Mouse (Mus musculus) neural tube, embryonic 11.5 days (tissue): ENCODE results near the gene C1ql1. TPM values are rescaled to one million over a fixed set of nuclear protein-coding genes. Genes with fewer than 3 reads are reported as not detected.

Experiments
- ATAC-seq: fragments of 200-750 bp; cut with Nextera tagmentation; 2 replicates; pipeline ENCODE4 v1.8.0; 2017; ENCODE audit warnings: moderate number of reproducible peaks, mild to moderate bottlenecking, moderate TSS enrichment, moderate library complexity; ENCODE audit not compliant: insufficient read depth, low FRiP score, low TSS enrichment
- DNase-seq: peaks from one replicate; pipeline ENCODE4 v3.0.0-alpha.2; 2015; ENCODE audit warnings: low spot score
- H3K27ac ChIP-seq: fragments of 300-500 bp; sonication (generic); 2 replicates; pipeline ENCODE4 v1.5.1; 2014; ENCODE audit warnings: low read depth, mild to moderate bottlenecking, low read length
- H3K27me3 ChIP-seq: fragments of 300-500 bp; sonication (generic); 2 replicates; pipeline ENCODE4 v1.6.1; 2014; ENCODE audit warnings: mild to moderate bottlenecking, low read length, mixed read lengths; ENCODE audit not compliant: control insufficient read depth, insufficient read depth
- H3K36me3 ChIP-seq: fragments of 300-500 bp; sonication (generic); 2 replicates; pipeline ENCODE4 v1.6.1; 2014; ENCODE audit warnings: mild to moderate bottlenecking, low read length, moderate library complexity, mixed read lengths; ENCODE audit not compliant: control insufficient read depth, insufficient read depth
- H3K4me1 ChIP-seq: fragments of 300-500 bp; sonication (generic); 2 replicates; pipeline ENCODE4 v1.6.1; 2014; ENCODE audit warnings: low read length, mixed read lengths; ENCODE audit not compliant: control insufficient read depth, insufficient read depth
- H3K4me2 ChIP-seq: fragments of 300-500 bp; sonication (generic); 2 replicates; pipeline ENCODE4 v1.6.1; 2014; ENCODE audit warnings: low read depth, mild to moderate bottlenecking, moderate library complexity
- H3K4me3 ChIP-seq: fragments of 300-500 bp; sonication (generic); 2 replicates; pipeline ENCODE4 v1.5.1; 2014; ENCODE audit warnings: low read depth, low read length
- H3K9ac ChIP-seq: fragments of 300-500 bp; sonication (generic); 2 replicates; pipeline ENCODE4 v1.6.1; 2014; ENCODE audit warnings: mild to moderate bottlenecking, low read length
- H3K9me3 ChIP-seq: fragments of 300-500 bp; sonication (generic); 2 replicates; pipeline ENCODE4 v1.6.1; 2016; ENCODE audit warnings: low read length; ENCODE audit not compliant: control insufficient read depth
- WGBS: fragments of 180-500 bp; shearing (Covaris S2); extraction: QIAGEN DNeasy Blood & Tissue Kit; methylation state at CpG from one replicate; pipeline ENCODE4 v1.1.7; 2014; 5-methylcytosine and 5-hydroxymethylcytosine counted together
- polyA plus RNA-seq: library from polyadenylated mRNA; unstranded; fragments of >200 nt; fragmentation: Nextera tagmentation; extraction: Ambion mirVana; gene quantifications from 2 replicates; pipeline ENCODE4 v1.2.1, GENCODE M21; 2014

Gene C1ql1
- polyA plus RNA-seq, 1 experiment from 2014 or later, result 4.0 TPM

DNA sequence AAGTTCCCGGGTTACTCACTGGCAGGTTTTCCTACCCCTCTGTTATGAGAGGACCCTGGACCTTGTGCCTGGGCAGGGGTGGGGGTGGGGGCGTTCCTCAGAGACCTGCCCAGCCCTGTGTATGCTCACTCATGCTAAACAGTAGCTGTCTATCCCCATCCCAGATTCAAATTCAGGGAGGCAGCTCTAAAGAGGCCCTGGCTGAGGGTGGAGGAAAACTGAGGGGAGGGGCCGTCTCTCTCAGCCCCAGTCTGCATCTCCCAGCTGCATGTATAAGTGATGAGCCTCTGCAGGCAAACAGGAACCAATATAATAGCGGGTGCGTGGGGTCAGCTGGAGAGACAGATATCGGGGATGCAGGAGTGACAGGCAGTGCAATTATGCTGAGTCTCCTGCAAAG lies 6.4 kb upstream of the C1ql1 start:
- peak; percentile 57 for DNase-seq
- H3K27ac ChIP-seq, result no peak overlapping the region
- no peak overlapping the region for H3K9ac ChIP-seq
- peaks cover 11% of the 10 kb centered on the region; the same call in 1 of the 2 replicates for H3K4me1 ChIP-seq
- 28% methylated on average over 6 of the region's 6 CpGs for WGBS
- H3K27me3 ChIP-seq, result peaks cover 30% of the 10 kb centered on the region
- H3K4me2 ChIP-seq, result no peak overlapping the region
- no peak overlapping the region for H3K4me3 ChIP-seq
- ATAC-seq, result no peak
- H3K9me3 ChIP-seq, result no peaks in the 10 kb centered on the region
- H3K36me3 ChIP-seq, result no peaks in the 10 kb centered on the region

DNA sequence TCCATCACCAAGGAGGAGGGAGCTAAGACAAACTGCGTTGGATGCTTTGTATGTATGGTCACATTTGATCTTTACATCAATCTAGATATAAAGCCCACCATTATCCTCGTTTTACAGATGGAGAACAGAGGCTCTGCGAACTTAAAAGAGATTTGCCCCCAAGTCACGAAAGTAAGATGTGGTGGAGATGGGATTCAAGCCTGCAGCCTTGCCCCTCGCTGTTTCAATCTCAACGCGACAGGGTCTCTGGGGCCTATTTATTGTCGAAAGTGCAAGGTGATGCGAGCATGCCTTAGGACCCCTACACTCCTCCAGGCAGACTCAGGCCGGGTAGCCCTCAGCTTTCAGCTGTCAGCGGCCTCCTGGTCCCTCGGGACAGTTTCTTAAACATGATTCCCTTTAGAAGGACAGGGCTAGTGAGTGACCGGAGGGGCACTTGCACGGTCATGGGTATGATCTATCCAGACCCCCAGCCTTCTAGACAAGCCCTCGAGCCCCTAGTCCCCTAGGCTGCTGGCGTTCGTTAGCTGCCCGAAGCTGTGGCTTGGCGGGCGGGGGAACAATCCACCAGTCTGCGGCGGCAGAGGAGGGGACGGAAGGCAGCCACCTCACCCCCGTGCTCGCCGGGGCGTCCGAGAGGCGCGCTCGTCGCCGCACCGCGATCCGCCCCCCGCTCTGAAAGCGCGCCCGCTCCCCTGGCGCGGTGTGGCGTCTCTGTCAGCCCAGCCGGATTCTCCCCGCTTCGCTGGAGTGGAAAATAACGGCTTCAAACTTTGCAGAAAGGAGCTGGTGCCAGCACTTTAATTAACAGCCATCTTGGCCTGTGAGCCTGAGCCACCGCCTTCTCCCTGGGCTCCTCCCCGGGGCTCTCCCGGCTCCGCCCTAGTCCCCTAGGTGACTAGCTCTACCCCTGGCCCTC lies 1.8 kb upstream of the C1ql1 start:
- Histone ChIP-seq H3K27me3 (peaks cover 73% of the 10 kb centered on the region), H3K4me2 (peak overlapping the region; percentile 67), H3K4me1 (peaks cover 14% of the 10 kb centered on the region; the same call in 1 of the 2 replicates), H3K27ac (no peak overlapping the region), H3K36me3 (no peaks in the 10 kb centered on the region), H3K4me3 (peak overlapping the region; percentile 36), H3K9ac (peak overlapping the region; percentile 49), H3K9me3 (no peaks in the 10 kb centered on the region)
- peak; percentile 51 for DNase-seq
- ATAC-seq, result no peak
- under 1% methylated on average over 51 of the region's 51 CpGs for WGBS

DNA sequence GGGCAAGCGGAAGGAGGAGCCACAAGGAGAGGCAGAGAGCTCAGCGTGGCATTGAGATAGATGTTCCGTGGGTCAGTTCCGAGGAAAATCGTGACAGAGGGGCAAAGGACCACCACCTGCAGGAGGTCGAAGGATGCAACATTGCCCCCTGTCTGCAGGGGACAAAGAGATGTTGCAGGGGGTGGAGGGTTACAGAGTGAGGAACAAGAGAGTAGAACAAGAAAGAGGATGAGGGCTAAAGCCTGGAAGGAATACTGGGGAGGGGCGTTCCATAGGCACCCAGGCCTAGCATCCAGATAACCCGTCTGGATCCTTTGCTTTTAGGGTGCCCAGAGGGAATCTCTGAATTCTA lies 480 bp upstream of the C1ql1 start:
- DNase-seq (no peak), ATAC-seq (no peak)
- H3K4me2 ChIP-seq, result peak overlapping the region; percentile 65
- no peak overlapping the region for H3K9ac ChIP-seq
- H3K4me3 ChIP-seq, result no peak overlapping the region
- no peaks in the 10 kb centered on the region for H3K9me3 ChIP-seq
- 7% methylated on average over 8 of the region's 8 CpGs for WGBS
- H3K4me1 ChIP-seq, result peaks cover 11% of the 10 kb centered on the region; the same call in 1 of the 2 replicates
- no peaks in the 10 kb centered on the region for H3K36me3 ChIP-seq
- no peak overlapping the region for H3K27ac ChIP-seq
- peaks cover 76% of the 10 kb centered on the region for H3K27me3 ChIP-seq

DNA sequence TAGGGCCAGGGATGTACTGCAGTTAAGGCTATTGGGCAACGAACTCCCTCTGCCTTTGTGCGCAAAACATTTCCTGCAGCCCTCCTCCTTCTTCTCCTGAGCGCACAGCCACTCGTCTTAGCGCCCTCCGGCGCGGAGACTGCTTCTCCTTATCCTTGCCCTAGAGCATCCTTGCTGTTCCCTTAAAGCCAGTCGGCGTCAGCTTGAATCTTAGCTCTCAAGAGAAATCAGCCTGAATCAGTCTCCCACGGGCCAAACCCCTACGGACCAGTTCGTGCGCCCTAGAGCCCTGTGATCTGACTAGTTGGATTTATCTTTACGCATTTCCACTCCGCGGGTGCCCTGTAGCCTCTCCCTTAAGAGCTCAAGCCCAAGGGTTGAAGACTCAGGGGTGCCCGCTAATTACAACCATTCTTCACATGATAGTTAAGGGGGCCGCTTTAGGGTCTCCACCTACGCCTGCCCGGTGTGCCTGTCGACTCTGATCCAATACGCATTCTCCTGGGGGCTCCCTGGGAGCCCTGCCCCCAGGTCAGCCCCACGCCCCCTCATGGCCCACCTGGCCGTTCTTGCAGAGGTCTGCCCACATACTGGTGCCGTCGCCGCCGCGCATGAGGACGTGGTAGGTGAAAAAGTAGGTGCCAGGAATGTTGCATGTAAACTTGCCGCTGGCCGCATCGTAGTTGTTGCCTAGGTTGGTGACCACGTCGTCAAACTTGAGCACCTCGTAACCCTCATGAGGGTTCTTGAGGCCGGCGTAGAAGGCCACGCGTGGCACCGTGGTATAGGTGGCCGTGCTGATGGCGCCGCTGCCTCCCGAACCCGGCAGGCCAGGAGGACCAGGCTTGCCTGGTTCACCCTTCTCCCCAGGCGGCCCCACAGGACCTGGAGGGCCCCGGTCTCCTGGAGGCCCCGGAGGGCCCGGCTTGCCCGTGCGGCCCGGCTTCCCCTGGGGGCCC lies 903 bp downstream of the C1ql1 start:
- H3K27me3 ChIP-seq, result peaks cover 72% of the 10 kb centered on the region
- H3K4me2 ChIP-seq, result peak overlapping the region; percentile 65
- no peaks in the 10 kb centered on the region for H3K36me3 ChIP-seq
- H3K4me1 ChIP-seq, result peaks cover 11% of the 10 kb centered on the region; the same call in 1 of the 2 replicates
- peak overlapping the region; percentile 33 for H3K4me3 ChIP-seq
- WGBS, result 2% methylated on average over 53 of the region's 54 CpGs
- H3K27ac ChIP-seq, result no peak overlapping the region
- DNase-seq, result peak; percentile 44
- ATAC-seq, result 0 out of 2 replicates have a peak, but pooled peaks have one; percentile 3
- H3K9me3 ChIP-seq, result no peaks in the 10 kb centered on the region
- peak overlapping the region; percentile 52 for H3K9ac ChIP-seq

DNA sequence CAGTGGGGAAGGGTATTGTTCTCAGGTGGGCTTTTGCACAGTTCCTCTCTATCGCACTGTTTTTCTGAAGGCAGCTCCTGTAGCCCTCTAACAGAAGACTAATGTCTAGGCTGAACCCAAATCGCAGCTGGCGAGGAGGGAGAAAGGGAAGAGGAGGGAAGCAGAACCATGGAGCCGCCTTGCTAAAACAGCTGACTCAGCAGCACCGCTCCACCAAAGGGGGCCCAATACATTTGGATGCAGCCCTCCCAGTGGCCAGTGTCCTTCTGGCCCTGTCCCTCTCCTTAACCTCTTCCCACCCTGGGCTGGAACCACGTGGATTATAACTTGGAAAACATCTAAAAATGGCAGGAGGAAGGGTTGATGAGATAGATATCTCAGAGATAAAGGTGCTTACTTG lies 5.3 kb downstream of the C1ql1 start:
- H3K27me3 ChIP-seq, result peaks cover 35% of the 10 kb centered on the region
- WGBS, result 57% methylated on average over 5 of the region's 6 CpGs
- no peak for DNase-seq
- H3K27ac ChIP-seq, result no peak overlapping the region
- no peak for ATAC-seq
- no peak overlapping the region for H3K9ac ChIP-seq
- H3K4me1 ChIP-seq, result peaks cover 12% of the 10 kb centered on the region; the same call in 1 of the 2 replicates
- H3K4me3 ChIP-seq, result no peak overlapping the region
- H3K4me2 ChIP-seq, result no peak overlapping the region
- H3K36me3 ChIP-seq, result no peaks in the 10 kb centered on the region
- H3K9me3 ChIP-seq, result no peaks in the 10 kb centered on the region

DNA sequence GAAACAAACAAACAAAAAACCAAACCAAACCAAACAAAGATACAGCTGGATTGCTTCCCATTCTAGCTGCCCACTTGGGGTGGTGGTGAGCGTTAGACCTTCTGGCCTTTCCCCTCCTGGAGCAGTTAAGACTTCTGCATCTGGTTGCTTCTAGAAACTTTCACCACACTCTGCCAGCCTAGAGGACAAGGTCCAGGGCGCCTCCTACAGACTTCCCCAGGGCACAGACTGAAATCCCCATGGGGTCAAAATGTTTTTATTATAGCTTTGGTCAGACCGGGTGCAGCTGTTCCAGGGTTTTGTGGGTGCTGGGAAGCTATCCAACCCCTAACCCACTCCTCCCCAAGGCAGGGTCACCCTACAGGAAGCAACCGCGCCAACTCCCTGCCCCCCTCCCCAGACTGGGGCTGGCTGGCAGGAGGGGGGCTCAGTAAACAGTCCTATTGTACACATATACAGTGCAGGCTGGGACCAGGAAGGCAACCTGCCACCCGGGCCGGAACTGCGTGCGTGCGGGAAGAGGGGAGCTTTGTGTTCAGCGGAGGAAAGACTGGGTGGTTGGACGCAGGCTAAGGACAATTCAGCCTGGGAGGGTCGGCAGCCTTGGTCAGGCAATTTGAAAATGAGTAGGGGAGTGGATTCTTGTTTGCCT lies 7.3 kb downstream of the C1ql1 start:
- Histone ChIP-seq H3K9me3 (no peaks in the 10 kb centered on the region), H3K4me3 (no peak overlapping the region), H3K4me2 (no peak overlapping the region), H3K9ac (0 out of 2 replicates have a peak overlapping the region, but pooled peaks have one; percentile 11), H3K36me3 (no peaks in the 10 kb centered on the region), H3K27me3 (peaks cover 14% of the 10 kb centered on the region), H3K4me1 (peaks cover 12% of the 10 kb centered on the region; the same call in 1 of the 2 replicates), H3K27ac (no peak overlapping the region)
- DNase-seq, result no peak
- ATAC-seq, result no peak
- 45% methylated on average over 13 of the region's 13 CpGs for WGBS

DNA sequence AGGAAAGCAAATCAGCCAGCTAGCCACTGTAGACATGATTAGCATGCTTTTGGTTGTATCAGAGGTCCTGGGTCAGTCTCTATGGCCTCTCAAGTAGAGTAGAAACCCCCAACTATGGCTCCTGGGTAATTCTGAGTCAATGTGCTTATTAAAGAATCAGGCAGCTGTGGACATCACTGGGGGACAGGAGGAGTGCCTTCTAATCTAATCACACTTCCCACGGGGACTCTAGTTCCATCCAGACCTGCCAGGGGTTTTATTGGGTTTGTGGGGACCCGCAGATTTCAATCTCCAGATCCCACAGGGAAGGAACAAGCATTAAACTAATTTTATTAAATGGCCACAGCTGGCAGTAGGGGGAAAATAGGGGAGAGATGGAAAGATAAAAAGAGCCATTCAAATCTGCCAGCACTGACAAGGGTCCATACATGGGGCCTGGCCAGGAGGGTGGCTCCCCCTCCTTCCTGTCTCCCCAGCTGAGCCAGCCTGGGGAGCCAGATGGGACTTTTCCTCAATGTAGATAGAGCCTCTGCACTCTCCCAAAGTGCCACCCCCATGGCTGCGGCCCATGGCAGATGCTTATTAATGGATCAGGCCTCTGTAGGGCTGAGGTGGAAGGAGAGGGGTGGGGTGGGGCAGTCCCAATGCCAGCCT lies 8.8 kb downstream of the C1ql1 start:
- no peak overlapping the region for H3K27ac ChIP-seq
- H3K4me1 ChIP-seq, result peaks cover 12% of the 10 kb centered on the region; the same call in 1 of the 2 replicates
- no peaks in the 10 kb centered on the region for H3K9me3 ChIP-seq
- ATAC-seq, result no peak
- H3K4me2 ChIP-seq, result no peak overlapping the region
- DNase-seq, result peak; percentile 53
- no peak overlapping the region for H3K9ac ChIP-seq
- peaks cover 3% of the 10 kb centered on the region; the same call in 1 of the 2 replicates for H3K27me3 ChIP-seq
- H3K36me3 ChIP-seq, result no peaks in the 10 kb centered on the region
- no peak overlapping the region for H3K4me3 ChIP-seq
- WGBS, result 60% methylated on average over 3 of the region's 3 CpGs

DNA sequence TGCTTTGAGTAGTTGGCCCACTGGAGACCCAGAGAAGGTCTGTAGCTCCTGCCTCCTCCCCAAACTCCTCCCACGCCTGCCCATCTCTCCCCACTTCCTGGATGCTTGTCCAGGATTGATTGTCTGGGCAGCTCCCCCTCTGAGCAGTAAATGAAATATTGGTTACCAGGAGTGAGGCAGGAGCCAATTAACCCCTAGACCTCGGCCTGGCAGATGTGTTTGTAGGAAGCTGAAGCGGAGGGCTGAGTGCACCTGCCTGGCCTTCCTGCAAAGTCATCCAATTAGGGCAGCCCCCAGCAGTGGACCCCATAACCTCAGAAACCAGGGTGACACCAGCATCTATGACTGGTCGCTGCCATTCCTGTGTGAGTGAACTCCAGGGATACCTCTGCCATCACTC lies 10.2 kb downstream of the C1ql1 start:
- Histone ChIP-seq H3K27ac (no peak overlapping the region), H3K4me2 (no peak overlapping the region), H3K27me3 (peaks cover under 1% of the 10 kb centered on the region; the same call in 1 of the 2 replicates), H3K9me3 (no peaks in the 10 kb centered on the region), H3K4me3 (no peak overlapping the region), H3K36me3 (no peaks in the 10 kb centered on the region), H3K4me1 (peaks cover 12% of the 10 kb centered on the region; the same call in 1 of the 2 replicates), H3K9ac (no peak overlapping the region)
- DNase-seq, result no peak
- 25% methylated on average over 4 of the region's 4 CpGs for WGBS
- no peak for ATAC-seq
